Mouse (Mus musculus) thymus, postnatal 36 days (tissue): ENCODE measurements around the gene Slc38a10.

Experiments used
- DNase-seq, 2 experiments: peaks; one replicate each; pipeline ENCODE4 v3.0.0; 2022; ENCODE audit warnings: mixed read lengths in 2 of 2

The Slc38a10 gene

DNA sequence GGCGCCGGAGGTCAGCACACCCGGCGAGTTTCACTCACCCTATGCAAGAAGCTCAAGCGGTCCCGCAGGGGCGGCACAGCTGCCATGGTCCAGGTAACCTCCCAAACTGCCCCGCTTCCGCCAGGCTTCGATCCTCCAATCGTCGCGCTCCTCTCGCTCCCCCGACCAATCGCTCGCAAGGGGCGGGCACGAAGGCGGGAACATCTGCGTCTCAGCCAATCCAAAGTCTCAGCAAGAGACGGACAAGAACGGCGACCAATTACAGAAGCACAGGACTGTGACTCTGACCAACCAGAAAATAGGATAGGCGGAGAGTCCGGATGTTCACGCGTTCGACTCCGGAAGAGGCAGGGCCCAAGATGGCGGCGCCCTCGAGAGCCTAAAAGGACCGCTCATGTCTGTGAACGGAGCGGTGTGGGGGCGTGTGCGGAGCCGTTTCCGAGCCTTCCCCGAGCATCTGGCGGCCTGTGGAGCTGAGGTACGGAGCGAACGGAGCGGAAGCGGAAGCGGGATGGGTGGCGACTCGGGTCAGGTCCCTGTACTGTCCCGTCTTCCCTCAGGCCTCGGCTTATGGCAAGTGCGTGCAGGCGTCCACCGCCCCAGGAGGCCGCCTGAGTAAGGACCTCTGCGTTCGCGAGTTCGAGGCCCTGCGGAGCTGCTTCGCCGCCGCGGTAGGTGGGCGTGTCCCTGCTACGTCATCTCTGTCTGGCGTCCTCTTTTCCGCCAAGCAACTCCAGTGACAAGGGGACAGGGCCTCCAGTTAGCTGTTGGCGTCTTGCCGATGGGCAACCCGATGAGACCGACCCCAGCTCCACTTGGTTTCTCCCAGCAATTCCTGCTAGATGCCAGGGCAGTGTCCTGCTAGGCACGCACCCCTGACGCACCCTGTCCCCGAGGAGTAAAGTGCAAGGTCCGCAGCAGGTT is 52.3 kb downstream of the Slc38a10 start, which contains the start of the genes Tepsin and Ndufaf8:
Gene Tepsin (minus strand): TSS at position 144 of the 924 bp plus-strand sequence.
Gene Ndufaf8 (plus strand): TSS at position 341 of the 924 bp plus-strand sequence.
- DNase-seq = peak; percentile 98 to 100

DNA sequence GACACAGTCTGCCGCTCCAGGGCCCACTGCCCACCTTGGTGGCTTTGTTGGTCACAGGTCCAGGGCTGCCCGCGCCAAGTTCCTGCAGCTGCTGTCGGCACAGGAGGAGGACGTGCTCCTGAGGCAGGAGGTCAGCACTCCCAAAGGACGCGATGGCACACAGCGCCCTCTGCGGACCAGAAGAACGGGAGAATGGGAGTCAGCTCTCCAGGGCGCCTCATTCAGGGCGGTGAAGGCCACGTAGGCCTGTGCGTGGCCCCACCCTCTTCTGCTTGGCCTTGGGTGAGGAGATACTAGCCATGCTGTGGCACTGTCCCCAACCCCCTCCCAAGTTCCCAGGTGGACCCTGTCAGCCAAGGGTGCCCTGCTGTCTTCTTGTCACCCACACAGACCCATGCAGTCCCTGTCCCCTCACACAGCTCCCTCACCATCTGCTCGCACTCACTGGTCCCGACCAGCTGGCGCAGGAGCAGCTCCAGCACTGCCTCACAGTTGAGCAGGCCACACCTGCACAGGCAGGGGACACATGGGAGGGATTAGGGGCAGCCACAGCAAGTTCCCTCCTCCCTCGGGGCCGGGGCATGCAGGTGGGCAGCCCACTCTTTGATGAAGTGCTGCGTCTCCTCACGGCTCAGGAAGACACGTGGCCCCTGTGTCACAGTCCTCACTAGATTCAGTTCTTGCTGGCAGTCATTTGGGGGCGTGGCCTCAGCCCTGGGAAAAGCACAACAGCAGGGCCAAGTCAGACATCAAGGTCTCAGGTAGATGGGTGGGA is 58.1 kb downstream of the Slc38a10 start:
- peak; percentile 24 to 70 for DNase-seq

DNA sequence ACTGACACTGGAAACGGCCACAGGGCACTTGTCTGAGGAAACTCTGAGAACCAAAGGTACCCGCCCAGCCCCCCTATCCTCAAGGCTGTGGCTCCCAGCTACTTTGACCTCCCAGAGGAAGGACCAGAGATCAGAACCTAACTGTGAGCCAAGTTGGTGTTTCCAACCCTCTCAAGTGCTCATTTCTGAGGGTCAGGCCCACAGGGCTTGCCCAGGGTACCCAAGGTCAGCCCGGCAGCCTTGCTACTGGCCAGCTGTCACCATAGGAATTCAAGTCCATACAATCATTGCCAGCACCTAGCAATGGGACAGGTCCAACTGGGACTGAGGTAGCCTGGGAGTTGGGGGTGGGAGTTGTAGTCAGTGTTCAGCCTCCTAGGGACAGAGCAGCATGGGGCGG is 60.5 kb downstream of the Slc38a10 start:
- DNase-seq = no peak

DNA sequence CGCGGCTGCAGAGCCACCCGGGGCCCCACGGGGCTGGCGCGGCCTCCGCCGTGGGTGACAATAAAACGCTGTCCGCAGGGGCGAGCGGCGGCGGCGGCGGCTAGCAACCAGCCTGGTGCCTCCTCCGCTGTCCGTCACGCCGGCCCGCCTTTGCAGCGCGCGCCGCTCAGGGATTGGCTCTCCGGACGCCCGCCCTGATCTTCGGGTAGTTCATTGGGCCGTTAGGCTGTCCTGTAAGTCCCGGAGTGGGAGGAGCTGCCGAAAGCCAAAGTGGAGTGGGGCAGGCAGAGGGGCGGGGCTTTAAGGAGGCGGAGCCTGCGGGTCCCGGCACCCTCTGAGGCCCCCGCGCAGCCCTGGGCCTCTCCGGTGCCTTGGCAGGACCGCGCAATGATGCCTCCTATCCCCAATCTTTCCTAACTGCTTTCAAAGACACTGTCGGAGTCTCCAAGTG is 64.4 kb downstream of the Slc38a10 start, which contains the start of gene Cep131:
Gene Cep131 (minus strand): TSS at position 126 of the 451 bp plus-strand sequence.
- DNase-seq = peak; percentile 98 to 99

DNA sequence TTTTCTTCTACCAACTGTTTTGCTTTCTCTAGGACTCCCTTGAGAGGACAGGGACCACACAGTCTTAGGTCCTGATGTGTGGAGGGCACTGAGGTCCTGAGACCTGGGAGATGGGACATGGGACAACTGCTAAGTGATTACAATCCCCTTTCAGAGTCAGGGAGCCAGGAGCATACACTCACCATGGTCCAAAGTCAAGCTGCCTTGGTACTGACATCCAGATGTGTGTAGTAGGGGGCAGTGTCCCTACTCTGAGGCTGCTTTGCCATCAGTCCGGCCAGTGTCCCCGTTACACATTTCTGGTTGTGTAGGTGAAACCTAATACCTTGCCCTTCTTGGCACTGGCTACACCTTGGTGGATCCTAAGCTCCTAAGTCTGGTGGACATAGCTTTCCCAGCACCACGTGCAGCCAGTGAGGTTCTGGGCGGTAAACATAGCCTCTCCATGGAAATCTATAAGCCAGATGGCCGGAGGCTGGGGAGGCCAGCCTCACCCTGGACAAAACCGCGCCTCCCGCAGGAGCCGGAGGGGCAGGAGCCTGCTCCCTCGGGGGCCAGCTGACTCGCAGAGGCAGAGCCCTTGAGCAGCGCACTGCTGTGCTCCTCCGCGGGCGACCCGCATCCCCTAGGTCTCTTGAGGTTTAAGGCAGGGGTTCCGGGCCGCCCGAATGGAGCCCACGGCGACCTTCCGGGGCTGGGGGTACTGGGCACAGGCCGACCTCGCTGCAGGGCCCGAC is 65.1 kb downstream of the Slc38a10 start:
- no peak for DNase-seq

DNA sequence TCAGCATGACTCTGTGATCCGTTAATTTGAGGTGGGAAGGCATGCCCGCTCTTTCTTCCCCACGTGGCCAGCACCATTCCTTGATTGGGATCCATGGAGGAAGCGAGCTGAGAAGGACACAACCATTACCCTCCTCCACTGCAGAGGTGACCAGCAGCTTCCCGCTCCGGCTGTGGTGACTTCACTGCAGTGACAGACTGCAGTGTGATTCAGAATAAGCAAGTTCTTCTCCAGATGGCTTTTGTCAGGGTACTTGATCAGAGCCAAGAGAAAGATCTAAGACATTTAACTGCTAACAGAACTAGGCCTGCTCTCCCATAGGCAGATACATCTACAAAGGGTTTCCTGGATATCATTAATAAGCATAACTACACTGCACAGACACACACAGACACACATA is 70.9 kb downstream of the Slc38a10 start:
- DNase-seq = no peak

DNA sequence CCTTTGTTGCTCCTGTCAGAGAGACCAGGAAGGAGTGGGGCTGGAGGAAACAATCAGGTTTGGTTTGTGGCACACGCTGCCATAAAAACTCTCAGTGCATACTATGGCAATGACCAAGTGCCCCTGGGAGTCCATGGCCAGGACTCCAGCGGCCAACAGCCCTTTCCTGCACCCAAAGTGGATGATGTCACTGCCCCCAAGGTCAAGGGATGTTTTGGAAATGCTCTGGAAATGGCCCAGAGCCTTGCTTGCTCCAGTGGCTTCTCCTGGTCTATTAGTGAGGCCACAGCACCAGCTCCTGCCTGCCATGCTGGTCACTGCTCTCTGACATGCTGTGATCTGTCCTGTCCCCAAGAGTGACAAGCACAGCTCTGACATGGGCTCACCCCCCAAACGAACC is 75.0 kb downstream of the Slc38a10 start:
- DNase-seq = no peak

DNA sequence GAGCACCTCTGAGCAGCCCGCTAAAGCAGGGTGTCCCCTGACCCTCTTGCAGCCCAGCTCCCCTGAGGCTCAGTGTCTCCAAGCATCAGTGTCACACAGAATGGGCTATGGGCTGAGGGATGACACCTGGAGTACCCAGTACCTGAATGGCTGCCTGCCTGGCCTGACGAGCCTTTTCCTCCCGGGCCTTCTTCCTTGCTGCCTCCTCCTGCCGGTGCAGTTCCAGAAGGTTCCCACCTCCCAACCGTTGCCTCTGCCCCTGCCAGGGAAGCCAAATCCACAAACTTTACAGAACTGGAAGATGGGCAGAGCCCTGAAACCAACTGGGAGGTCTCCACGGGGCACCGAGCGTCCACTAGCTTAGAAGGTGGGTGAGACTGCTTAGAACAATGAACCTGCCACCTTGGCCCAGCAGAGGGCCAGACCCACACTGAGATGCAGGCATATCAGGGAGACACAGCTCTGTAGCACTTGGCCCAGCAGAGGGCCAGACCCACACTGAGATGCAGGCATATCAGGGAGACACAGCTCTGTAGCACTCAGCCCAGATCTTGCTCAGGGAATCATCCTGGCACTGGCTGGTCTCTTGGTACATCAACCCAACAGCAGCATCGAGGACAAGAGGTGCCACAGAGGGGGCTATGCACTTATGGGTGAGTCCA is 78.0 kb downstream of the Slc38a10 start:
- no peak for DNase-seq

DNA sequence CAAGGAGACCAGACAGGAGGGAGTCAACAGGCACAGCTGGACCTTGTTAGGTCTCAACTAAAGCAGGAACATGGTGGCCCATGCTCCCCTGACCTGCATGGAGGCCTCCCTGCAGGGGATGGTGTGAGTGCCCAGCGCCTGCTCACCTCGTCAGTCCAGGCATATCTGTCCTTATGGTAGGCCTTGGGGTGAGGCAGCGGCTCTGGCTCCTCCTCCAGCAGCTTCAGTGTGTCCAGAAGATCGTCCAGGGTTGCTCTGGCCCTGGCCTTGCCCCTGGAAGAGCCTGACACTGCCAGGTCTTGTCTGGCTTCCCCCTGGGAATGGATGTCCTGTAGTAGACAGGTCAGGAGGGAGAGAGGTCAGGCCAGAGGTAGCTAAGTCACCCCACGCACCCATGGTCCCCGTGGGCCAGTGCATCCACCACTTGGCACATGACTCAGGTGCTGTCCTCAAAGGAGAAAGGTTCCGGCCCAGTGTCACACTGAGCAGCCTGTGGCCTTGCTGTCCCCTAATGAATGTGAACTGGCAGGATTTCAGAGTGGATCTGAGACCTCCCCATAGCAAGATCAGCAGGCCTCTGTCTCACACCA is 79.3 kb downstream of the Slc38a10 start:
- no peak for DNase-seq

DNA sequence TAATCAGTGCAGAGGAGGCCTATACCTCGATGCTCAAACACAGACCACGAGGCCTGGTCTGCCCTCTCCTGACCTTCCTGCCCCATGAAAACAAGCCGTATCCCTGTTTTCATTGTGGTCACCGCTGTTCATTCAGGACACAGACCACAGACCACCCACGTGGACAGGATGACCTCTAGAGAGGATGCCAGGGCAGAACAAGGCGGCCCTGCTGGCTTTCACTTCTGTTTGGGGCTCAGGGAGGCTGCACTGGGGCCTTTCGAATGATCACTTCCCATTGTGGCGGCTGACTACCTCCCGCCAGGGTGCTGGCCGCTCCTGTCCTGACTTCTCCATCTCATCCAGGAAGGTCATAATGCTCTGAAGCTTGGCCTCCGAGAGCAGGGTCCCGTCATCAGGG is 80.1 kb downstream of the Slc38a10 start:
- no peak for DNase-seq

DNA sequence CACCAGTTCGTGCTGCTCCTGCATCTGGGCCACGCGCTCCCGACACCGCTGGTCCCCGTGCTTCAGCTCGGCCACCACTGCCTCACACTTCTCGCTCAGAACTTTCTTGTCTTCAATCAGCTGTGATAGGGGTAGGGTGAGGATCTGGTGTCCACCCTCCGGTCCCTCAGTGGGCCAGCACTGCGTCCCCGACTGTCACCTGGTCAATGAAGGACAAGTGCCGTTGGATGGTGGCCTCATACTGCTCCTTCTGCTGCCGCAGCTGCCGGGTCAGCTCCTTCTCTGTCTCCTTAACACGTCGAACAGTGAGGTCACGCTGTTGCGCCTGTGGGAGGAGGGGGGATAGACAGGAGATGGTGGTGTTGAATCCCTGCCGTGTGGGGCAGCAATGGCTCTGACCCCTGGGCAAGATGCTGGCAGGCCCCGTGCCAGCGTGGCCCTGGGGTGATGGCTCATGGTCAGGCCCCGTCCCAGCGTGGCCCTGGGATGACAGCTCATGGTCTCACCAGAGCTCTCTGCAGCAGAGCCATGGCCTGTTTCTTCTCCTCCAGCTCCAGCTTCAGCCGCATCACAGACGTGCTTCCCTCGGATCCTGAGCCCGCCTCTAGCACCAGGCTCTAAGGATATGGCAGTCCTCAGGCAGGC is 80.7 kb downstream of the Slc38a10 start:
- no peak for DNase-seq

DNA sequence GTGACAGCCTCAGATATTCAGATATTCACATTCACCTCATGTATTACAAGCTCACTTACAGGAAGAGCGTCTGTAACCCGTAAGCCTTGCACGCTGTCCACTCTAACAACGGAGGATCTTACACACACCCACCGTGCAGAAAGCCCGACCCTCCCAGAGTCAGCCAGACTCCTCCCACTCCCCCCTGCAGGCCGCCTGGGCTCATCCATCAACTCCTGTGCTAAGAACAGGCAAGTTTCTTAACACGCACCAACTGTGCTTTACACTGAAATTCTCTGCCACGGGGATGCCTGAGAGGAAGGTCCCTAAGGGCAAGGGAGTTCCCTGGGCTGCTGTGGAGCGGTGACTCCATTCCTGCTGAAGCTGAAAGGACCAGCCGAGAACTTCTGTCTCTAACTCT is 81.9 kb downstream of the Slc38a10 start:
- no peak for DNase-seq

DNA sequence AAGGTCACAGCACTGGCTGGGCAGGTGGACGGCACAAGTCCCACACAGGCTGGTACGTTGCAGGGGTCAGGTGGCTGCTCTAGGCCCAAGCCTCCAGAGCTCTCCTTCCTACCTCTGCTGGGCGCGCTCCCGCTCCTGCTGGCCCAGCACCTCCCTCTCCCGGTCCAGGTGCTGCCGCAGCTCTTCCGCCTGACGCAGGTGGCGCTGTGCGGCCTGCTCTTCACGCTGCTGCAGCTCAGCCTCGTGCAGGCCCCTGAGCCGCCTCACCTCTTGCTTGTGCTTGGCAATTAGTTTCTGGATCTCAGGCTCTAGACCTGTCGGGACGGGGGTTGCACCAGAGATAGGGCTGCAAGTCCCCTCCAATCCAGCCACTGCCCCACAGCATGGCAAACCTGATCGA is 83.3 kb downstream of the Slc38a10 start:
- no peak for DNase-seq

DNA sequence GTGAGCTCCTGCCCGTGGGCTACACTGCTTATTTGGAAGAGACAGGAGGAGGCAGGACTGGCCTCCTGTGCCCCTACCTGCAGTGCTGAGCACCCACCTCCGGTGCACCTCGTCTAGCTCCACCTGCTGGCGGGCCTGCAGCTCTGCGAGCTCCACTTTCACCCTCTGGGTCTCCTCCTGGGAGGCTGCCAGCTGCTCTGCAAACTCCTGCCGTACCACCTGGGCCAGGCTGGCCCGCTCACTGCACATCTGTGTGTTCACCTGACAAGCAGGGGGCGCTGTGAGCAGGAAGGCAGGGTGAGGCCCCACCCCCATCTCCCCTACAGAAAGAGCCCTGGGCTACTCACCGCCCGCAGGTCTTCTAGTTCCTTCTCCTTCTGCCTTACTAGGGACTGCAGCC is 85.9 kb downstream of the Slc38a10 start:
- peak; percentile 51 to 62 for DNase-seq

DNA sequence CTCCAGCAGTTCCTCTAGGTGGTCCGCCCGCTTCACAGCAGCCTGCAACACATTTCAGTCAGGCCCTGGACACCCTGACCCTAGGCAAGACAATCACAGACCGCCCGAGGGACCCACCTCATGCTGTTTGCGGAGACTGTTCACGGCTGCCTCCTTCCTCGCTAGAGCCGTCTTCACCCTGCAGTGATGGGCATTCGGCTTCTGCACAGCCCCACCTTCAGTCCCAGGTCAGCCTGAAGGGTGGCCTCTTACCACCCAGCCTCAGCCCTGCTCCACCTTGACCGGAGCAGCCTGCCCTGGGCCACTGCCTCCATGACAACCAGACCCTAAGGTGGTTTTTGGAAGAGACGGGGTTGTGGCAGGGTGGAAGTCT is 86.5 kb downstream of the Slc38a10 start:
- DNase-seq = no peak

DNA sequence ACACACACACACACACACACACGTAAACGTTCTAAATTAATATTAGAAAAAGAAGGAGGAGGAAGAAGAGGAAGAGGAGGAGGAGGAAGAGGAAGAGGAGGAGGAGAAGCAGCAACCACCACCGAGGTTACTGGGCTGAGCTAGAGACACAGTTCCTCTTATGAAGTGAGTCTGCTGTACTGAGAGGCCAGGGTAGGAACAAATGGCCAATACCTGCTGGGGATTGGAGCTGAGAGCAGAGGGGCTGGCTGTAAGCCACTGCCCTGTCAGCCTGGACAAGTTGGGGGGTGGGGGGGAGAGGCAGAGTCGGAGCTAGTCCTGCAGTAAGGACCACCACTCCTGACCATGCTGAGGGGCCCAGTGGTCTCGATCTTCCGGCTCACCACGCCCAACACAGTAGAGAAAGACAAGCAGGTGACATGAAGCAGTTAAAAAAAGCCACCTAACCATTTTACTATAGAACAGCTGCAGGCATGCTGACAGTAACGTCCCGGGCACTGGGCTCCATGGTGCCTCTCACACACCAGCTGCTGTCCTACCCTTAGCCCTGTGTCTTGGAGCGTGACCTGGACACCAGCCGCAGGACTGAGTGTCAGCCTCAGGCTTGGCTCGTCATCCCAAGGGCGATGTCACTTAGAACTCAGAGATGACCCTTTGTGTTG is 87.0 kb downstream of the Slc38a10 start:
- DNase-seq = no peak

DNA sequence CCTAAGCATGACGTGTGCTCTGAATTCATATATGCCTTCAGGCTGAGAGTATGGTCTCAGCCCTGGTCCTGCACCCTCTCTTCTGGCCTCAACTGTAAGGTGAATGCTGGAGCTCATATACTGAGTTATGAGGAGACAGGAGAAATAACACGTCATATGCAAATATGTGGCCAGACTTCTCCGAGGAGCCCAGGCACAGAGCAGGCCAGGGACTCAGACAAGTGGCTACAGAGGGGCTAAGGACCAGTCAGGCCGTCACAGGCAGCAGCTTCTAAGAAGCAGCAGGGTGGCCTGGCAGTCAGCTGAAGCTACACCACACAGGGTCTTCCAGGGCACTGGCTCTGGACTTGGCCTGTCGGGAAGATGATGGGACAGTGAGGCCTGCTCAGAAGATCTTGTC is 87.8 kb downstream of the Slc38a10 start:
- DNase-seq = no peak

DNA sequence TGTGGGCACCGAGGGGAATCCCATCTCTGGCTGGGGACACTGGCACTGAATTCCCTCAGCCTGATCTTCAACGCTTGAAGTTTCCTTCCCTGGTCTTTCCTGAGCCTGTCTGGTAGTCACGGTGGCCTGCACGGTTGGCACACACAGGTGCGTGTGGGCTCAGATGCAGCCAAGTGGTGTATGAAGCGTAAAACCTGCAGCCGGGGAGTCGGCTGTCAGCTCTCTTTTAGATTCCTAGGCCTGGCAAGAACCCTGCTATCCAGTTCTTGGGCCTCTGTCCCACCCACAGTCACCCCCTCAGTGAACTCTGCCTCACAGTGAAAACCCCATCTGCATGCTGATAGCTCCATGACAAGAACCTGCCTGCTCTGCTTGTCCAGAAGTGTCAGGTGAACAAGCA is 90.5 kb downstream of the Slc38a10 start:
- no peak for DNase-seq

DNA sequence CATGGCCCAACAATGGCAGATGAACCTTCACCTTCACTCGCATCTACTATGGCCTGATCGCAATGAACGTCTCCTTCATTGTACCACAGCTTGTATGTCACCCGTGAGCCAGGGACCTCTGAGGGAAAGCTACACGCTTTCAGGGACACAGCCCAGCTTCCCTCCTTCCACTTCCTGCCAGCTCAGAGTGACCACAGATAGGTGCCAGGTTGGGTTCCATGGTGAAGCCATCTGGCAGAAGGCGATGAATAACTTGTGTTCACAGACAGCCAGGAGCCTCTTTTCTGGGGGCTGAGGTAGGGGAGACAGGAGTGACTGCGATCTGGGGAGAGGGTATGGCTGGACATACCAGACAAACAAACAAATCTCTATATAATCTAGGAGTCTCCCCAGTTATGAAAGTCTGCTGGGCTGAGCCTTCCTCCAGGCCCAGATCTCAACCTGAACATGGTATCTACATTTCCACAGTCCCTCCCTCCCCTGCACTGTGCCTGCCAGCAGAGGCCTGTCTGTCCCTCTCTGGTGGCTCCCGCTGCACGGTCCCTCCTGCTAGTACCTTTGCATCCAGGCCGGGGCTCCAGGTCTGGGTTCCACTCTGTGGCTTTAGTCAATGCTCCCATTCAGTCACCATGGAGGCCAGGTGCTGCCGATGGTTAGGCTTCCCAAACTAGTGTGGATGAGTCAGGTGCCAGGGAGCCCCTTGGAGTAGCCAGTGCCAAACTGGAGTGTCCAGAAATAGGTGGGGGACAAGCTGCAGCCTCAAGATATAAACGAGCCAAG is 95.0 kb downstream of the Slc38a10 start:
- no peak for DNase-seq
